Mouse (Mus musculus): ENCODE measurements around the gene Aldh1a3.
A peak's percentile ranks its signal among the peaks of the same experiment; 100 is the strongest.

The Aldh1a3 gene

GRCm38 (mm10) chr7:66416829-66417228 lies 10.5 kb downstream of the Aldh1a3 start:
- DNase-seq (ENCODE audit: low read depth) = no peak

GRCm38 (mm10) chr7:66413093-66413492 lies 14.2 kb downstream of the Aldh1a3 start:
- DNase-seq (ENCODE audit: low read depth) = no peak

GRCm38 (mm10) chr7:66409433-66409832 lies 17.9 kb downstream of the Aldh1a3 start:
- DNase-seq (ENCODE audit: low read depth) = no peak

GRCm38 (mm10) chr7:66406971-66407370 lies 20.3 kb downstream of the Aldh1a3 start:
- DNase-seq (ENCODE audit: low read depth) = no peak

- DNase-seq (ENCODE audit: low read depth) = no peak
Measured at GRCm38 (mm10) chr7:66405951-66406721, 21.2 kb downstream of the Aldh1a3 start.

GRCm38 (mm10) chr7:66405541-66405940 lies 21.8 kb downstream of the Aldh1a3 start:
- no peak for DNase-seq (ENCODE audit: low read depth)

GRCm38 (mm10) chr7:66404802-66405201 lies 22.5 kb downstream of the Aldh1a3 start:
- no peak for DNase-seq (ENCODE audit: low read depth)

- no peak for DNase-seq (ENCODE audit: low read depth)
Measured at GRCm38 (mm10) chr7:66404141-66404540, 23.2 kb downstream of the Aldh1a3 start.

GRCm38 (mm10) chr7:66402876-66403275 lies 24.4 kb downstream of the Aldh1a3 start:
- DNase-seq (ENCODE audit: low read depth) = no peak

- no peak for DNase-seq (ENCODE audit: low read depth)
Measured at GRCm38 (mm10) chr7:66401605-66402004, 25.7 kb downstream of the Aldh1a3 start.

- DNase-seq (ENCODE audit: low read depth) = no peak
Measured at GRCm38 (mm10) chr7:66397288-66397687, 30.0 kb downstream of the Aldh1a3 start.

- peak; percentile 60 for DNase-seq (ENCODE audit: low read depth)
Measured at GRCm38 (mm10) chr7:66388621-66389532, 38.4 kb downstream of the Aldh1a3 start.

GRCm38 (mm10) chr7:66387813-66388521 lies 39.4 kb downstream of the Aldh1a3 start, which contains the start of gene Lrrk1:
Lrrk1 (minus strand) TSS chr7:66388350.
- DNase-seq (ENCODE audit: low read depth) = peak; percentile 46

GRCm38 (mm10) chr7:66387419-66387812 lies 39.9 kb downstream of the Aldh1a3 start:
- no peak for DNase-seq (ENCODE audit: low read depth)

- no peak for DNase-seq (ENCODE audit: low read depth)
Measured at GRCm38 (mm10) chr7:66386411-66386810, 40.9 kb downstream of the Aldh1a3 start.

- DNase-seq (ENCODE audit: low read depth) = no peak
Measured at GRCm38 (mm10) chr7:66385826-66386225, 41.5 kb downstream of the Aldh1a3 start.

- DNase-seq (ENCODE audit: low read depth) = no peak
Measured at GRCm38 (mm10) chr7:66384891-66385290, 42.4 kb downstream of the Aldh1a3 start.

- DNase-seq (ENCODE audit: low read depth) = no peak
Measured at GRCm38 (mm10) chr7:66384213-66384612, 43.1 kb downstream of the Aldh1a3 start.

- no peak for DNase-seq (ENCODE audit: low read depth)
Measured at GRCm38 (mm10) chr7:66376560-66376959, 50.8 kb downstream of the Aldh1a3 start.

- no peak for DNase-seq (ENCODE audit: low read depth)
Measured at GRCm38 (mm10) chr7:66375736-66376135, 51.6 kb downstream of the Aldh1a3 start.

- no peak for DNase-seq (ENCODE audit: low read depth)
Measured at GRCm38 (mm10) chr7:66373391-66373790, 53.9 kb downstream of the Aldh1a3 start.

GRCm38 (mm10) chr7:66370970-66371369 lies 56.3 kb downstream of the Aldh1a3 start:
- DNase-seq (ENCODE audit: low read depth) = no peak

Measured in c-Kit-positive CD71-negative TER-119-negative erythroid progenitor cells, embryonic 14.5 days (primary cell).